Mouse (Mus musculus): ENCODE measurements around the gene Neurl4. TPM values are rescaled to one million over a fixed set of nuclear protein-coding genes. Genes with fewer than 3 reads are reported as not detected.

Neurl4 gene
- polyA plus RNA-seq, 1 experiment: 119 TPM

DNA sequence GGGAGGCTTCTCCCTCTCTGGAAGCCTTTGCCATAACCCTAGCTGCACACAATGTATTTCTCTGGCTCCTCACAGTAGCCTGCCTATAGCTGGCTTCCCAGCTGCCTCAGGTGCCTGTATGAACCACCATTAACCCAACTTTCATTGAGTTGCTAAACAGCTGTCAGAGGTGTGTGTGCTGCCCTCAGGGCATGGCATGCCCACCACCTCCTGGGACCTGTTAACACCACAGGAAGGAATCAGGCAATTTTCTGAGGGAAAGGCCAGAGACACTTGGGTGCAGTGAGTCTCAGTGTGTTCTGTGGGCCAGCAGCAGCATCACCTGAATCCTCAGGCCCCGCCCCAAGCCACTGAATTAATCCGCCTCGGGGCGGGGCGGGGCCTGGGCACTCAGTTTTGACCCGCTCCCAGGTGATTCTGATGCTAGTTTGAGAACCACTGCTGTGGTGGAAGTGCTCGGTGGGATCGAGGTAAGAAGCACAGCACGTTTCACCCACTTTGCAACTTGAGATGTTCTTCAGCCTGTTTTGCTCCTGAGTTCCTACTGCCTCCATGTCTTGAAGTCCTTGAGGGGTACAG lies 37.6 kb downstream of the Neurl4 start:
- Histone ChIP-seq H3K27ac (ENCODE audit: insufficient read depth, low read length) (no peak overlapping the region), H3K4me3 (replicated peaks; ENCODE audit: insufficient read depth, low read depth, low read length) (no peak overlapping the region), H3K4me1 (ENCODE audit: control insufficient read depth, insufficient read depth, low read length) (peaks cover 4% of the 10 kb centered on the region; the same call in 1 of the 2 replicates), H3K27me3 (ENCODE audit: control insufficient read depth, insufficient read depth, low read length) (no peaks in the 10 kb centered on the region)
- DNase-seq: no peak
- TF ChIP-seq CTCF (IDR thresholded peaks at IDR 0.05; ENCODE audit: borderline replicate concordance, insufficient read depth, low read depth, low read length) (no peak), POLR2A (IDR thresholded peaks at IDR 0.05; ENCODE audit: borderline replicate concordance, insufficient read depth, low read length) (no peak)
- 51% methylated on average over 9 of the region's 9 CpGs for WGBS

- no peak for DNase-seq
- 67% methylated on average over 5 of the region's 5 CpGs for WGBS
- no peak for TF ChIP-seq CTCF (IDR thresholded peaks at IDR 0.05; ENCODE audit: borderline replicate concordance, insufficient read depth, low read depth, low read length)
- no peak for TF ChIP-seq POLR2A (IDR thresholded peaks at IDR 0.05; ENCODE audit: borderline replicate concordance, insufficient read depth, low read length)
- Histone ChIP-seq H3K4me1 (ENCODE audit: control insufficient read depth, insufficient read depth, low read length) (peaks cover 4% of the 10 kb centered on the region; the same call in 1 of the 2 replicates), H3K27ac (ENCODE audit: insufficient read depth, low read length) (no peak overlapping the region), H3K27me3 (ENCODE audit: control insufficient read depth, insufficient read depth, low read length) (no peaks in the 10 kb centered on the region), H3K4me3 (replicated peaks; ENCODE audit: insufficient read depth, low read depth, low read length) (no peak overlapping the region)
These were observed 38.3 kb downstream of the Neurl4 start for GRCm38 (mm10) chr11:69939181-69939580.

DNA sequence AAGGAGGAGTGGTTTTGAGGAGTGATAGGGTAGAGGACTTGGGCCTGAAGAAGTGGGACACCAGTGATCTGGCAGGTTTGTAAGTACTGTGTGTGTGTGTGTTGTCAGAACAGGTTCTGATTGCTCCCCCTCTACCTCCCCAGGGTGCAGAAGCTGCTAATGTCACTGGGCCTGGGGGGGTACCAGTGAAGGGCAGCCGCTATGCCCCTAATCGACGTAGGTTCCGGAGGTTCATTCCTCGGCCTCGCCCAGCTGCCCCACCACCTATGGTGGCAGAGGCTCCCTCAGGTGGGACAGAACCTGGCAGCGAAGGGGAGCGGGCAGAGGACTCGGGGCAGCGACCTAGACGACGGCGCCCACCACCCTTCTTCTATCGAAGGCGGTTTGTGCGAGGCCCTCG lies 38.9 kb downstream of the Neurl4 start:
- TF ChIP-seq CTCF (IDR thresholded peaks at IDR 0.05; ENCODE audit: borderline replicate concordance, insufficient read depth, low read depth, low read length): no peak
- TF ChIP-seq POLR2A (IDR thresholded peaks at IDR 0.05; ENCODE audit: borderline replicate concordance, insufficient read depth, low read length): no peak
- Histone ChIP-seq H3K4me1 (ENCODE audit: control insufficient read depth, insufficient read depth, low read length) (peaks cover 4% of the 10 kb centered on the region; the same call in 1 of the 2 replicates), H3K27me3 (ENCODE audit: control insufficient read depth, insufficient read depth, low read length) (no peaks in the 10 kb centered on the region), H3K4me3 (replicated peaks; ENCODE audit: insufficient read depth, low read depth, low read length) (no peak overlapping the region), H3K27ac (ENCODE audit: insufficient read depth, low read length) (no peak overlapping the region)
- 92% methylated on average over 17 of the region's 17 CpGs for WGBS
- no peak for DNase-seq

DNA sequence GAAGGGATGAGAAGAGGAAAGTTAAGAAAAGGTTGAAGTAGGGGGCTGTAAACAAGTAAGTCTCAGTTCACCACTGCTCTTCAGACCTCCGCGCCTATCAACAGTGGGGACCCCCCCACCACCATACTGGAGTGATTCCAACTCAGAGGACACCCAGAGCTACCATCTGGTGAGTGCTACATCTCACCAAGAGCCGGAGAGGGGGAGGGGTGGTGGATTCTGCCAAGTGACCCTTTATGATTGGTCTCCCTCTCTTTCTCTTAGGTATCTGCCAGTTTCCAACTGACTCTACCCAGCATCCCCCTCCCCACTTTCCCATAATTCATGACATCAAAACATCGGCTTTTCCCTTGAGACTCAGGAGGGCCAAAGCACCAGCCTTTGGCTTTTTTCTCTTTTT lies 40.1 kb downstream of the Neurl4 start:
- TF ChIP-seq CTCF (IDR thresholded peaks at IDR 0.05; ENCODE audit: borderline replicate concordance, insufficient read depth, low read depth, low read length): no peak
- TF ChIP-seq POLR2A (IDR thresholded peaks at IDR 0.05; ENCODE audit: borderline replicate concordance, insufficient read depth, low read length): no peak
- no peak overlapping the region for H3K27ac ChIP-seq (ENCODE audit: insufficient read depth, low read length)
- H3K27me3 ChIP-seq (ENCODE audit: control insufficient read depth, insufficient read depth, low read length): no peaks in the 10 kb centered on the region
- H3K4me3 ChIP-seq (replicated peaks; ENCODE audit: insufficient read depth, low read depth, low read length): no peak overlapping the region
- WGBS: 25% methylated on average over 4 of the region's 4 CpGs
- peaks cover 4% of the 10 kb centered on the region; the same call in 1 of the 2 replicates for H3K4me1 ChIP-seq (ENCODE audit: control insufficient read depth, insufficient read depth, low read length)
- no peak for DNase-seq

GRCm38 (mm10) chr11:69945216-69945615 lies 44.3 kb downstream of the Neurl4 start:
- no peak for DNase-seq
- H3K27ac ChIP-seq (ENCODE audit: insufficient read depth, low read length): no peak overlapping the region
- H3K4me3 ChIP-seq (replicated peaks; ENCODE audit: insufficient read depth, low read depth, low read length): no peak overlapping the region
- TF ChIP-seq CTCF (IDR thresholded peaks at IDR 0.05; ENCODE audit: borderline replicate concordance, insufficient read depth, low read depth, low read length) (no peak), POLR2A (IDR thresholded peaks at IDR 0.05; ENCODE audit: borderline replicate concordance, insufficient read depth, low read length) (no peak)
- H3K27me3 ChIP-seq (ENCODE audit: control insufficient read depth, insufficient read depth, low read length): peaks cover 2% of the 10 kb centered on the region; the same call in 1 of the 2 replicates
- H3K4me1 ChIP-seq (ENCODE audit: control insufficient read depth, insufficient read depth, low read length): peaks cover 4% of the 10 kb centered on the region; the same call in 1 of the 2 replicates
- 83% methylated on average over 13 of the region's 13 CpGs for WGBS

DNA sequence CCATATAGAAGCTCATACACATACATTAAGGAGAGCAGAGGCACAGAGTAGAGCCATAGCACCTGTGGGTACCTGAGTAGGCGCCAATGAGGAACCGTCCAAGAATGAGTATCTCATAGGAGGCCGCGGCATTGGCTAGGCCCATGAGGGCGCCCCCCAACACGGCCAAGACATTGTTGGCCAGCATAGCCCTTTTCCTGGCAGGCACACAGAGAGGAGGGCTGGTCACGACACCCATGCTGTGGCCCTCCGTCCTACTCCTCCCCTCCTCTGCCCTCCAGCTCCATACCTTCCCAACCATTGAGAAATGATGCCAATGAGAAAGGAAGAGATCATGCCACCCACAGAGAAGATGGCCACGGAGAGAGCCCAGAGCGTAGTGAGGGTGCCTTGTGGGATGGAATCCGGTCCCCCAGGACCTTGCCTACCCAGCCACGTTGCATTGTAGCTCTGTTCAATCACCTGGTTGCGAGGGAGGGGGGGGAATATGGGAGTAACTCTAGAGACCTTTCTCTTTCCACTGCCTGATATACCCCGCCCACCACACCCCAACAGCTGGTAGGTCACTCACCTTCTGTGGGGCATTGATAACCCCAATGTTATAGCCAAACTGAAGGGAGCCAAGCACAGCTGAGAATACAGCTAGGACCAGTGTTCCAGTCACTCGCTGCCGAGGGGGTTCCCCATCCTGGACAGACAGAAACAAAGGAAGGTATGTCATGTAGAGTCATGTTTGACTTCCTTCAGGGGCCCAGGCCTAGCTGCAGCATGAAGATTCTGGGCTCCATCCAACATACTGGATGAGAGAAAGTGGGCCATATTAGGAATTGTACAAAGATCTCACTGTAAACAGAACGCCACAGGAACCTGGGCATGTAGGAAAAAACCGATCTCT lies 45.4 kb downstream of the Neurl4 start:
- Histone ChIP-seq H3K27ac (ENCODE audit: insufficient read depth, low read length) (no peak overlapping the region), H3K4me1 (ENCODE audit: control insufficient read depth, insufficient read depth, low read length) (no peaks in the 10 kb centered on the region), H3K4me3 (replicated peaks; ENCODE audit: insufficient read depth, low read depth, low read length) (no peak overlapping the region), H3K27me3 (ENCODE audit: control insufficient read depth, insufficient read depth, low read length) (peaks cover 2% of the 10 kb centered on the region; the same call in 1 of the 2 replicates)
- DNase-seq: no peak
- no peak for TF ChIP-seq POLR2A (IDR thresholded peaks at IDR 0.05; ENCODE audit: borderline replicate concordance, insufficient read depth, low read length)
- no peak for TF ChIP-seq CTCF (IDR thresholded peaks at IDR 0.05; ENCODE audit: borderline replicate concordance, insufficient read depth, low read depth, low read length)
- WGBS: 70% methylated on average over 18 of the region's 18 CpGs

DNA sequence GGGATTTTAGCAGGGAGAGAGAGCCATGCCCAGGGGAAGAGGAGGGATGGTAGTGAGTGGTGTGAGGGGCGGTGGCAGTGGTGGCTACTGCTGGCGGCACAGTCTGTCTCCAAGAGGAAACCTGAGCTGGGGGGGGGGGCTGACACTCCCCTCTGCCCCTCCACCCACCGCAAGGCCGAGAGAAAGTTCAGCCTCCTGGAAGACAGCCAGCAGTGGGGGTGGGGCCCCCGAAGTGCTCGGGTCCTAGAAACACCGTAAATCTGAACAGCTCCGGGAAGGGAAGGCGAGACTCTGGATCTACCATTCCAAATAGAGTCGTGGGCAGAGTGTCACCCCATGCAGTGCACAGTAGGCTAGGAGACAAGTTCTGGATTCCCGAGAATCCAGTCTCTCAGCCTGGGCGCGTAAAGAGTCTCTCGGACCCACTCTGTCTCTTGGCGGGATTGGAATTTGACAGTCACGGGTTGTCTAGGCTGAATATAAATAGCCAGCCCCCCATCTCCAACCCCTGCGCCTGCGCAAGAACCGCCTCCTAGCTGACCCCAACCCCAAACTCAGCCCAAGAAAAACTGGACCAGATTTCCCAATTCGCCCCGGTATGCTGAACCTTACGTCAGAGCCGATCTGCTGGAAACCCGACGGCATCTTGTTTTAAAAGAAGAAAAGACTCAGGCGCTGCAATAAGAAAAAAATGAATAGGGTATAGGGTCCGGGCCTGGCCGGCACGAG lies 46.6 kb downstream of the Neurl4 start:
- DNase-seq: no peak
- no peaks in the 10 kb centered on the region for H3K4me1 ChIP-seq (ENCODE audit: control insufficient read depth, insufficient read depth, low read length)
- 12% methylated on average over 29 of the region's 29 CpGs for WGBS
- no peak overlapping the region for H3K27ac ChIP-seq (ENCODE audit: insufficient read depth, low read length)
- H3K27me3 ChIP-seq (ENCODE audit: control insufficient read depth, insufficient read depth, low read length): peaks cover 2% of the 10 kb centered on the region; the same call in 1 of the 2 replicates
- TF ChIP-seq CTCF (IDR thresholded peaks at IDR 0.05; ENCODE audit: borderline replicate concordance, insufficient read depth, low read depth, low read length) (no peak), POLR2A (IDR thresholded peaks at IDR 0.05; ENCODE audit: borderline replicate concordance, insufficient read depth, low read length) (no peak)
- H3K4me3 ChIP-seq (replicated peaks; ENCODE audit: insufficient read depth, low read depth, low read length): peak overlapping the region; percentile 25

Data from cerebellum, adult 2 months (tissue).